Mouse (Mus musculus) testis, adult 2 months (tissue): Measurements from ENCODE around the gene Dbh.

Experiments used
- CTCF ChIP-seq: fragments of 200-500 bp; IDR thresholded peaks from 2 replicates; pipeline ENCODE4 v1.5.1; 2012; ENCODE audit warnings: low read depth, mild to moderate bottlenecking, inconsistent platforms, low read length, moderate library complexity; ENCODE audit not compliant: control insufficient read depth, insufficient read depth, insufficient replicate concordance
- POLR2A ChIP-seq: fragments of 200-500 bp; IDR thresholded peaks from 2 replicates; pipeline ENCODE4 v1.6.1; 2012; ENCODE audit warnings: low read depth, mild to moderate bottlenecking, inconsistent platforms, low read length, moderate library complexity; ENCODE audit not compliant: control insufficient read depth

- TF ChIP-seq CTCF (no peak), POLR2A (no peak)
Measured at GRCm38 (mm10) chr2:27136336-27136735, 28.7 kb upstream of the Dbh start.
